In genomic region chr7:46833266-46833665, GRCm38 (mm10) we compare ENCODE assay signal across 8 mouse cellular contexts. TPM values are rescaled to one million over a fixed set of nuclear protein-coding genes. Genes with fewer than 3 reads are reported as not detected.
DNase-seq lines count a peak whose midpoint lies in the region; ATAC-seq and TF ChIP-seq lines count a peak whose summit lies in the region.

No protein-coding gene starts in this region.

- 43% methylated on average over 6 of the region's 6 CpGs for WGBS in kidney, postnatal 0 days
- 87% methylated on average over 6 of the region's 6 CpGs for WGBS in neural tube, embryonic 15.5 days

- no peak overlapping the region for H3K4me3 ChIP-seq in kidney, postnatal 0 days (replicated peaks; ENCODE audit: low read depth, low read length)
- no peak overlapping the region for H3K4me3 ChIP-seq in neural tube, embryonic 15.5 days (replicated peaks)

- peak overlapping the region; percentile 44; the same call in 1 of the 2 replicates for H3K27ac ChIP-seq in kidney, postnatal 0 days
- no peak overlapping the region for H3K27ac ChIP-seq in neural tube, embryonic 15.5 days (replicated peaks)

- H3K36me3 ChIP-seq in kidney, postnatal 0 days (ENCODE audit: insufficient read depth, low read length): no peaks in the 10 kb centered on the region
- no peaks in the 10 kb centered on the region for H3K36me3 ChIP-seq in neural tube, embryonic 15.5 days

- H3K4me2 ChIP-seq in kidney, postnatal 0 days (ENCODE audit: low read length): no peak overlapping the region
- H3K4me2 ChIP-seq in neural tube, embryonic 15.5 days: no peak overlapping the region

- peak; percentile 33 to 70 for DNase-seq in heart, adult 18-20 months
- no peak for DNase-seq in heart, postnatal 25 days (ENCODE audit: low spot score)
- DNase-seq in kidney, postnatal 0 days (ENCODE audit: low spot score): peak; percentile 79
- no peak for DNase-seq in frontal cortex, adult 2 months (ENCODE audit: extremely low spot score in 1 of 2, low spot score in 1 of 2)
- no peak for DNase-seq in cerebellum, adult 11-12 months

- H3K9me3 ChIP-seq in kidney, postnatal 0 days (replicated peaks; ENCODE audit: low read length): no peaks in the 10 kb centered on the region
- no peaks in the 10 kb centered on the region for H3K9me3 ChIP-seq in neural tube, embryonic 15.5 days (replicated peaks)

- H3K4me1 ChIP-seq in kidney, postnatal 0 days (replicated peaks; ENCODE audit: insufficient read depth, low read length): peaks cover 6% of the 10 kb centered on the region; the same call in 1 of the 2 replicates
- H3K4me1 ChIP-seq in neural tube, embryonic 15.5 days: peaks cover 12% of the 10 kb centered on the region

- peak; percentile 71 for ATAC-seq in granulocyte monocyte progenitor cell, adult 5-6 weeks (replicated peaks; ENCODE audit: poor library complexity, severe bottlenecking)
- ATAC-seq in kidney, postnatal 0 days (replicated peaks; ENCODE audit: low FRiP score, low read depth): peak; percentile 76
- ATAC-seq in megakaryocyte-erythroid progenitor cell, adult 5-6 weeks (replicated peaks; ENCODE audit: low FRiP score, low TSS enrichment, poor library complexity, severe bottlenecking): peak; percentile 97
- no peak for ATAC-seq in neural tube, embryonic 15.5 days (ENCODE audit: low FRiP score)

- H3K27me3 ChIP-seq in kidney, postnatal 0 days (ENCODE audit: insufficient read depth, low read length): no peaks in the 10 kb centered on the region
- no peaks in the 10 kb centered on the region for H3K27me3 ChIP-seq in neural tube, embryonic 15.5 days (replicated peaks)

- no peak for TF ChIP-seq CTCF in kidney, postnatal 0 days (IDR thresholded peaks at IDR 0.05; ENCODE audit: low read depth)

- intact Hi-C loops in heart, postnatal 25 days (cut with DNase I): no loop called here

- no peak overlapping the region for H3K9ac ChIP-seq in kidney, postnatal 0 days (ENCODE audit: low read depth, low read length)
- no peak overlapping the region for H3K9ac ChIP-seq in neural tube, embryonic 15.5 days (replicated peaks)

RNA-seq across cellular contexts. Expression of gene Ldha, which starts 8.0 kb away (rescaled TPM):
- 100 to 1,000 TPM; 768 to 793 TPM for total RNA-seq in heart, adult 18-20 months (2021)
- 100 to 1,000 TPM; 799 to 856 TPM for total RNA-seq in heart, postnatal 25 days (2021)
- total RNA-seq in granulocyte monocyte progenitor cell, adult 5-6 weeks (2014; fragmentation: Nextera tagmentation): 641 and 708 TPM in 2 replicates
- 507 and 538 TPM in 2 replicates for total RNA-seq in granulocyte monocyte progenitor cell, adult 5-6 weeks (2017)
- polyA plus RNA-seq in kidney, postnatal 0 days (2015; fragmentation: Nextera tagmentation; extraction: Ambion mirVana): 890 and 943 TPM in 2 replicates
- total RNA-seq in megakaryocyte-erythroid progenitor cell, adult 5-6 weeks (2014; fragmentation: Nextera tagmentation): 663 and 668 TPM in 2 replicates
- total RNA-seq in megakaryocyte-erythroid progenitor cell, adult 5-6 weeks (2017): 397 and 483 TPM in 2 replicates
- 323 and 354 TPM in 2 replicates for polyA plus RNA-seq in frontal cortex, adult 2 months (2012; rRNA removed)
- 638 and 911 TPM in 2 replicates for polyA plus RNA-seq in neural tube, embryonic 15.5 days (2015; fragmentation: Nextera tagmentation; extraction: Ambion mirVana)

RNA-seq across cellular contexts. Expression of gene Ldhc, which starts 27.7 kb away (rescaled TPM):
- total RNA-seq in heart, adult 18-20 months (2021): not detected
- not detected for total RNA-seq in heart, postnatal 25 days (2021)
- total RNA-seq in granulocyte monocyte progenitor cell, adult 5-6 weeks (2014; fragmentation: Nextera tagmentation): 3.5 TPM in 1 of 2 replicates, not detected in the other
- 1.2 TPM in 1 of 2 replicates, not detected in the other for total RNA-seq in granulocyte monocyte progenitor cell, adult 5-6 weeks (2017)
- polyA plus RNA-seq in kidney, postnatal 0 days (2015; fragmentation: Nextera tagmentation; extraction: Ambion mirVana): not detected in 2 replicates
- not detected in 2 replicates for total RNA-seq in megakaryocyte-erythroid progenitor cell, adult 5-6 weeks (2014; fragmentation: Nextera tagmentation)
- total RNA-seq in megakaryocyte-erythroid progenitor cell, adult 5-6 weeks (2017): not detected in 2 replicates
- not detected in 2 replicates for polyA plus RNA-seq in frontal cortex, adult 2 months (2012; rRNA removed)
- polyA plus RNA-seq in neural tube, embryonic 15.5 days (2015; fragmentation: Nextera tagmentation; extraction: Ambion mirVana): 0.13 and 0.28 TPM in 2 replicates

RNA-seq across cellular contexts. Expression of gene Gtf2h1, which starts 37.4 kb away (rescaled TPM):
- total RNA-seq in heart, adult 18-20 months (2021): 10 to 100 TPM; 15.9 to 19.4 TPM
- total RNA-seq in heart, postnatal 25 days (2021): 10 to 100 TPM; 15.7 to 16.9 TPM
- total RNA-seq in granulocyte monocyte progenitor cell, adult 5-6 weeks (2014; fragmentation: Nextera tagmentation): 30.3 and 46.6 TPM in 2 replicates
- 67.0 and 83.9 TPM in 2 replicates for total RNA-seq in granulocyte monocyte progenitor cell, adult 5-6 weeks (2017)
- 39.1 and 43.6 TPM in 2 replicates for polyA plus RNA-seq in kidney, postnatal 0 days (2015; fragmentation: Nextera tagmentation; extraction: Ambion mirVana)
- 64.4 and 68.6 TPM in 2 replicates for total RNA-seq in megakaryocyte-erythroid progenitor cell, adult 5-6 weeks (2014; fragmentation: Nextera tagmentation)
- 144 and 158 TPM in 2 replicates for total RNA-seq in megakaryocyte-erythroid progenitor cell, adult 5-6 weeks (2017)
- polyA plus RNA-seq in frontal cortex, adult 2 months (2012; rRNA removed): 29.5 and 32.4 TPM in 2 replicates
- 37.0 and 40.9 TPM in 2 replicates for polyA plus RNA-seq in neural tube, embryonic 15.5 days (2015; fragmentation: Nextera tagmentation; extraction: Ambion mirVana)

RNA-seq across cellular contexts. Expression of gene Hps5, which starts 37.4 kb away (rescaled TPM):
- 10 to 100 TPM in 1 of 2 experiments, 1 to 10 TPM in 1; 7.7 to 11.6 TPM for total RNA-seq in heart, adult 18-20 months (2021)
- 10 to 100 TPM in 1 of 2 experiments, 1 to 10 TPM in 1; 8.6 to 10.5 TPM for total RNA-seq in heart, postnatal 25 days (2021)
- total RNA-seq in granulocyte monocyte progenitor cell, adult 5-6 weeks (2014; fragmentation: Nextera tagmentation): 17.0 and 32.8 TPM in 2 replicates
- total RNA-seq in granulocyte monocyte progenitor cell, adult 5-6 weeks (2017): 19.1 and 27.6 TPM in 2 replicates
- 18.0 and 19.0 TPM in 2 replicates for polyA plus RNA-seq in kidney, postnatal 0 days (2015; fragmentation: Nextera tagmentation; extraction: Ambion mirVana)
- total RNA-seq in megakaryocyte-erythroid progenitor cell, adult 5-6 weeks (2014; fragmentation: Nextera tagmentation): 21.2 and 21.7 TPM in 2 replicates
- total RNA-seq in megakaryocyte-erythroid progenitor cell, adult 5-6 weeks (2017): 16.2 and 25.1 TPM in 2 replicates
- 16.1 and 18.8 TPM in 2 replicates for polyA plus RNA-seq in frontal cortex, adult 2 months (2012; rRNA removed)
- polyA plus RNA-seq in neural tube, embryonic 15.5 days (2015; fragmentation: Nextera tagmentation; extraction: Ambion mirVana): 14.9 and 15.8 TPM in 2 replicates

Comparison
In these comparisons a context has a peak if more than half of its experiments do, and no peak if none do; other contexts are left out.
1. DNase-seq: peak in heart, adult 18-20 months (2 of 2) and kidney, postnatal 0 days (single experiment); none in heart, postnatal 25 days (single experiment), frontal cortex, adult 2 months (0 of 2) and cerebellum, adult 11-12 months (single experiment).